Mouse (Mus musculus) kidney, adult 2 months (tissue): Measurements from ENCODE around the gene Ascc1.

Experiments
- CTCF ChIP-seq: fragments of 200-500 bp; conservative IDR thresholded peaks from 2 replicates; pipeline ENCODE4 v1.5.1; 2011; ENCODE audit warnings: low read depth, mild to moderate bottlenecking, control low read depth, low read length, moderate library complexity, mixed read lengths; ENCODE audit not compliant: insufficient read depth, insufficient read length
- POLR2A ChIP-seq: fragments of 200-500 bp; IDR thresholded peaks from one replicate; pipeline ENCODE4 v1.6.1; 2011; ENCODE audit warnings: low read depth, low read length, control low read depth

DNA sequence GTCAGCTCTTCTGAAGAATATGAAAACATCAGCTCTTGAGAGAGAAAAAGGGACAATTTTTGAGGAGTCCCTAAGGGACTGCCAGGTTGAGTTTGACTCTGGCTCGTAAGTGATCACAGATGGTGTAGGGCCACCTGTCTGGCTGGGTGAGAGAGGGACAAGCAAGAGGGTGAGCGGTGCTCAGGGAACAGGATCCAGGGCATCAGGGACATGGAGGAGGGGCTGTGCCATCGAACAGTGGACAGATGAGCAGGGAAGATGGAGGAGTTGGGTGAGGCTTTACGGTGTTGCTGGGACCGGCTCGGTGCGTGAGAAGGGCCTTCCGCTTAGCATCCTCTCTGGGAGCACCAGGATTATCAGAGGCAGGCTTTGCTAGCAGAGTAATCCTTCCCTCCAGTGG, 106.7 kb downstream of the Ascc1 start:
- TF ChIP-seq CTCF (no peak), POLR2A (no peak)
